In genomic region chr16:30818541-30819120, GRCm38 (mm10) we compare ENCODE assay signal across 16 mouse cellular contexts.
DNase-seq lines count a peak whose midpoint lies in the region; ATAC-seq lines count a peak whose summit lies in the region.
"Had no signal": no experiment of that assay in that cellular context is flagged by ENCODE, and none has a peak within 500 bp of the region (broad histone marks: within the 10 kb centered on the region; RNA-seq: fewer than 3 reads in every experiment).

No protein-coding gene starts in this region.

- intact Hi-C loops in heart, postnatal 36 days (cut with DNase I): loop anchor here (1.0 kb wide), 1 partner anchor 23 kb away; no protein-coding TSS in a partner anchor

- no peaks in the 10 kb centered on the region for H3K36me3 ChIP-seq in heart, embryonic 11.5 days (ENCODE audit: control insufficient read depth, insufficient read depth, low read length)
- H3K36me3 ChIP-seq in lung, embryonic 15.5 days: no peaks in the 10 kb centered on the region
- H3K36me3 ChIP-seq in heart, embryonic 15.5 days: no peaks in the 10 kb centered on the region

- H3K9ac ChIP-seq in heart, embryonic 11.5 days (ENCODE audit: low read depth, low read length): no peak overlapping the region
- H3K9ac ChIP-seq in lung, embryonic 15.5 days: no peak overlapping the region
- H3K9ac ChIP-seq in heart, embryonic 15.5 days: no peak overlapping the region
- H3K9ac ChIP-seq: forebrain, postnatal 0 days; hindbrain, embryonic 14.5 days had no signal

- peaks cover 26% of the 10 kb centered on the region for H3K4me1 ChIP-seq in heart, embryonic 11.5 days (ENCODE audit: control insufficient read depth, insufficient read depth, low read length)
- peaks cover 33% of the 10 kb centered on the region for H3K4me1 ChIP-seq in lung, embryonic 15.5 days
- peaks cover 22% of the 10 kb centered on the region for H3K4me1 ChIP-seq in heart, embryonic 15.5 days (replicated peaks)

- no peak overlapping the region for H3K4me3 ChIP-seq in heart, embryonic 11.5 days (ENCODE audit: low read depth, low read length)
- no peak overlapping the region for H3K4me3 ChIP-seq in lung, embryonic 15.5 days
- H3K4me3 ChIP-seq in heart, embryonic 15.5 days: no peak overlapping the region
- H3K4me3 ChIP-seq: myocyte had no signal

- no peak for DNase-seq in heart, postnatal 36 days
- no peak for DNase-seq in lung, postnatal 10 days
- no peak for DNase-seq in testis, postnatal 14 days (ENCODE audit: low spot score)
- no peak for DNase-seq in frontal cortex, postnatal 14 days (ENCODE audit: low spot score in 2 of 2)
- DNase-seq: cerebellum, adult 11 months; forebrain, postnatal 0 days; gastrocnemius, postnatal 25 days; kidney, adult 8-10 months; lung, postnatal 14 days; right cerebral cortex, adult 18-20 months had no signal

- H3K27ac ChIP-seq in heart, embryonic 11.5 days (ENCODE audit: low read depth, low read length): peak overlapping the region; percentile 54
- H3K27ac ChIP-seq in lung, embryonic 15.5 days: peak overlapping the region; percentile 41; the same call in 1 of the 2 replicates
- peak overlapping the region; percentile 54 for H3K27ac ChIP-seq in heart, embryonic 15.5 days
- H3K27ac ChIP-seq: hindbrain, embryonic 14.5 days had no signal

- H3K9me3 ChIP-seq in heart, embryonic 11.5 days (replicated peaks; ENCODE audit: control insufficient read depth, low read length): no peaks in the 10 kb centered on the region
- H3K9me3 ChIP-seq in lung, embryonic 15.5 days: no peaks in the 10 kb centered on the region
- H3K9me3 ChIP-seq in heart, embryonic 15.5 days (replicated peaks): no peaks in the 10 kb centered on the region

- peak; percentile 71 for ATAC-seq in heart, embryonic 11.5 days (replicated peaks; ENCODE audit: insufficient number of reproducible peaks, low FRiP score, low TSS enrichment)
- ATAC-seq in lung, embryonic 15.5 days (ENCODE audit: borderline replicate concordance, extremely low read depth, low FRiP score, low TSS enrichment): no peak
- no peak for ATAC-seq in heart, embryonic 15.5 days (replicated peaks; ENCODE audit: insufficient number of reproducible peaks, insufficient read depth, low FRiP score, low read depth)
- ATAC-seq: forebrain, postnatal 0 days had no signal

- WGBS in heart, embryonic 11.5 days (ENCODE audit: insufficient replicate concordance): 26% methylated on average over 5 of the region's 5 CpGs
- WGBS in lung, embryonic 15.5 days: 11% methylated on average over 5 of the region's 5 CpGs
- 25% methylated on average over 5 of the region's 5 CpGs for WGBS in heart, embryonic 15.5 days

- H3K27me3 ChIP-seq in heart, embryonic 11.5 days (ENCODE audit: control insufficient read depth, insufficient read depth, low read length): no peaks in the 10 kb centered on the region
- no peaks in the 10 kb centered on the region for H3K27me3 ChIP-seq in lung, embryonic 15.5 days
- no peaks in the 10 kb centered on the region for H3K27me3 ChIP-seq in heart, embryonic 15.5 days

- no peak overlapping the region for H3K4me2 ChIP-seq in heart, embryonic 11.5 days
- H3K4me2 ChIP-seq in lung, embryonic 15.5 days: no peak overlapping the region
- no peak overlapping the region for H3K4me2 ChIP-seq in heart, embryonic 15.5 days
- H3K4me2 ChIP-seq: hindbrain, embryonic 14.5 days; midbrain, embryonic 11.5 days had no signal
